Mouse (Mus musculus) embryonic facial prominence, embryonic 14.5 days (tissue): ENCODE data around the gene Rdh16. TPM values are rescaled to one million over a fixed set of nuclear protein-coding genes. Genes with fewer than 3 reads are reported as not detected.
"Not testable (repeated sequence)": the region's sequence is repeated elsewhere in the genome, so short reads cannot be mapped to it uniquely, and the experiment has no call there.

ENCODE experiments used
- ATAC-seq: fragments of 200-750 bp; cut with Nextera tagmentation; 2 replicates; pipeline ENCODE4 v1.8.0; 2017; ENCODE audit warnings: low read depth, moderate number of reproducible peaks, moderate TSS enrichment
- DNase-seq: peaks from one replicate; pipeline ENCODE4 v3.0.0-alpha.2; 2015; ENCODE audit warnings: low spot score
- H3K27ac ChIP-seq: fragments of 300-500 bp; sonication (generic); replicated peaks from 2 replicates; pipeline ENCODE4 v1.5.1; 2014; ENCODE audit warnings: low read depth, mild to moderate bottlenecking, low read length, moderate library complexity
- H3K27me3 ChIP-seq: fragments of 300-500 bp; sonication (generic); replicated peaks from 2 replicates; pipeline ENCODE4 v1.6.1; 2014; ENCODE audit warnings: low read length; ENCODE audit not compliant: control insufficient read depth, insufficient read depth
- H3K36me3 ChIP-seq: fragments of 300-500 bp; sonication (generic); 2 replicates; pipeline ENCODE4 v1.6.1; 2014; ENCODE audit warnings: low read length, mixed read lengths; ENCODE audit not compliant: control insufficient read depth, insufficient read depth
- H3K4me1 ChIP-seq: fragments of 300-500 bp; sonication (generic); 2 replicates; pipeline ENCODE4 v1.6.1; 2014; ENCODE audit warnings: antibody characterized with exemption, low read length; ENCODE audit not compliant: control insufficient read depth, insufficient read depth
- H3K4me2 ChIP-seq: fragments of 300-500 bp; sonication (generic); 2 replicates; pipeline ENCODE4 v1.6.1; 2014; ENCODE audit warnings: low read depth, mild to moderate bottlenecking, low read length, moderate library complexity, mixed read lengths
- H3K4me3 ChIP-seq: fragments of 300-500 bp; sonication (generic); 2 replicates; pipeline ENCODE4 v1.5.1; 2014; ENCODE audit warnings: low read depth, mild to moderate bottlenecking, low read length
- H3K9ac ChIP-seq: fragments of 300-500 bp; sonication (generic); 2 replicates; pipeline ENCODE4 v1.6.1; 2014; ENCODE audit warnings: low read depth, mild to moderate bottlenecking, low read length, moderate library complexity, mixed read lengths
- H3K9me3 ChIP-seq: fragments of 300-500 bp; sonication (generic); 2 replicates; pipeline ENCODE4 v1.6.1; 2016; ENCODE audit warnings: low read length; ENCODE audit not compliant: control insufficient read depth
- WGBS: fragments of 180-500 bp; shearing (Covaris S2); extraction: QIAGEN DNeasy Blood & Tissue Kit; methylation state at CpG from one replicate; pipeline ENCODE4 v1.1.7; 2014; 5-methylcytosine and 5-hydroxymethylcytosine counted together
- polyA plus RNA-seq: library from polyadenylated mRNA; unstranded; fragments of >200 nt; fragmentation: Nextera tagmentation; extraction: Ambion mirVana; gene quantifications from 2 replicates; pipeline ENCODE4 v1.2.1, GENCODE M21; 2014

Rdh16 gene
- polyA plus RNA-seq, 1 experiment from 2014 or later: not detected

- ATAC-seq, H3K4me3 ChIP-seq: not testable (repeated sequence)
- WGBS: 74% methylated on average over 4 of the region's 4 CpGs
Observed at GRCm38 (mm10) chr10:127817268-127817910, 16.4 kb downstream of the Rdh16 start.

GRCm38 (mm10) chr10:127821806-127822205 is 20.9 kb downstream of the Rdh16 start:
- not testable (repeated sequence) for H3K9me3 ChIP-seq, H3K36me3 ChIP-seq, H3K27ac ChIP-seq, H3K4me2 ChIP-seq, ATAC-seq, H3K27me3 ChIP-seq, H3K4me1 ChIP-seq, H3K4me3 ChIP-seq, DNase-seq, H3K9ac ChIP-seq
- WGBS: 78% methylated on average over 2 of the region's 2 CpGs

More at GRCm38 (mm10) chr10:127817268-127817910, 16.4 kb downstream of the Rdh16 start:
- not testable (repeated sequence) for H3K27ac ChIP-seq, H3K27me3 ChIP-seq, H3K4me2 ChIP-seq, H3K9ac ChIP-seq, H3K4me1 ChIP-seq, H3K9me3 ChIP-seq, H3K36me3 ChIP-seq
- peak; percentile 31 for DNase-seq

- ATAC-seq: no peak
- Histone ChIP-seq H3K36me3 (no peaks in the 10 kb centered on the region), H3K4me1 (no peaks in the 10 kb centered on the region), H3K4me2 (no peak overlapping the region), H3K27me3 (no peaks in the 10 kb centered on the region), H3K27ac (no peak overlapping the region), H3K9ac (no peak overlapping the region), H3K4me3 (no peak overlapping the region), H3K9me3 (0 out of 2 replicates have a peak, but pooled peaks cover 4% of the 10 kb centered on the region)
- WGBS: 78% methylated on average over 6 of the region's 6 CpGs
- DNase-seq: peak; percentile 2
Observed at GRCm38 (mm10) chr10:127825386-127825785, 24.4 kb downstream of the Rdh16 start.

- 57% methylated on average over 3 of the region's 3 CpGs for WGBS
- H3K9me3 ChIP-seq: no peaks in the 10 kb centered on the region
- no peaks in the 10 kb centered on the region for H3K36me3 ChIP-seq
- no peak for ATAC-seq
- H3K27ac ChIP-seq: no peak overlapping the region
- H3K4me2 ChIP-seq: no peak overlapping the region
- no peak overlapping the region for H3K9ac ChIP-seq
- no peaks in the 10 kb centered on the region for H3K27me3 ChIP-seq
- no peak overlapping the region for H3K4me3 ChIP-seq
- no peak for DNase-seq
- no peaks in the 10 kb centered on the region for H3K4me1 ChIP-seq
Observed at GRCm38 (mm10) chr10:127829121-127829520, 28.2 kb downstream of the Rdh16 start.

GRCm38 (mm10) chr10:127834186-127834585 is 33.2 kb downstream of the Rdh16 start:
- not testable (repeated sequence) for DNase-seq, H3K27me3 ChIP-seq, H3K4me1 ChIP-seq, H3K36me3 ChIP-seq, H3K4me3 ChIP-seq, H3K9me3 ChIP-seq, H3K27ac ChIP-seq, ATAC-seq, H3K4me2 ChIP-seq, H3K9ac ChIP-seq
- 90% methylated on average over 1 of the region's 1 CpGs for WGBS

- no peak for DNase-seq
- no peak for ATAC-seq
- no peak overlapping the region for H3K9ac ChIP-seq
- H3K27ac ChIP-seq: no peak overlapping the region
- 84% methylated on average over 5 of the region's 5 CpGs for WGBS
- H3K4me1 ChIP-seq: no peaks in the 10 kb centered on the region
- H3K4me3 ChIP-seq: no peak overlapping the region
- H3K27me3 ChIP-seq: no peaks in the 10 kb centered on the region
- H3K4me2 ChIP-seq: no peak overlapping the region
- no peaks in the 10 kb centered on the region for H3K9me3 ChIP-seq
- H3K36me3 ChIP-seq: no peaks in the 10 kb centered on the region
Observed at GRCm38 (mm10) chr10:127835292-127835691, 34.3 kb downstream of the Rdh16 start.

- DNase-seq, H3K36me3 ChIP-seq, H3K9ac ChIP-seq, H3K27me3 ChIP-seq, H3K27ac ChIP-seq, H3K4me1 ChIP-seq, H3K4me3 ChIP-seq, H3K9me3 ChIP-seq, H3K4me2 ChIP-seq, ATAC-seq: not testable (repeated sequence)
- 94% methylated on average over 5 of the region's 5 CpGs for WGBS
Observed at GRCm38 (mm10) chr10:127837793-127838192, 36.8 kb downstream of the Rdh16 start.

GRCm38 (mm10) chr10:127838539-127838938 is 37.6 kb downstream of the Rdh16 start:
- 87% methylated on average over 2 of the region's 2 CpGs for WGBS
- DNase-seq (no peak), ATAC-seq (no peak)
- H3K27ac ChIP-seq: no peak overlapping the region
- no peaks in the 10 kb centered on the region for H3K4me1 ChIP-seq
- H3K9ac ChIP-seq: no peak overlapping the region
- no peaks in the 10 kb centered on the region for H3K9me3 ChIP-seq
- no peak overlapping the region for H3K4me3 ChIP-seq
- no peak overlapping the region for H3K4me2 ChIP-seq
- H3K27me3 ChIP-seq: no peaks in the 10 kb centered on the region
- no peaks in the 10 kb centered on the region for H3K36me3 ChIP-seq

GRCm38 (mm10) chr10:127840776-127841175 is 39.8 kb downstream of the Rdh16 start:
- no peaks in the 10 kb centered on the region for H3K9me3 ChIP-seq
- ATAC-seq (no peak), DNase-seq (no peak)
- 74% methylated on average over 2 of the region's 2 CpGs for WGBS
- no peak overlapping the region for H3K9ac ChIP-seq
- H3K36me3 ChIP-seq: no peaks in the 10 kb centered on the region
- H3K4me1 ChIP-seq: no peaks in the 10 kb centered on the region
- H3K4me2 ChIP-seq: no peak overlapping the region
- no peak overlapping the region for H3K4me3 ChIP-seq
- no peak overlapping the region for H3K27ac ChIP-seq
- H3K27me3 ChIP-seq: no peaks in the 10 kb centered on the region
